In the genomic region with DNA sequence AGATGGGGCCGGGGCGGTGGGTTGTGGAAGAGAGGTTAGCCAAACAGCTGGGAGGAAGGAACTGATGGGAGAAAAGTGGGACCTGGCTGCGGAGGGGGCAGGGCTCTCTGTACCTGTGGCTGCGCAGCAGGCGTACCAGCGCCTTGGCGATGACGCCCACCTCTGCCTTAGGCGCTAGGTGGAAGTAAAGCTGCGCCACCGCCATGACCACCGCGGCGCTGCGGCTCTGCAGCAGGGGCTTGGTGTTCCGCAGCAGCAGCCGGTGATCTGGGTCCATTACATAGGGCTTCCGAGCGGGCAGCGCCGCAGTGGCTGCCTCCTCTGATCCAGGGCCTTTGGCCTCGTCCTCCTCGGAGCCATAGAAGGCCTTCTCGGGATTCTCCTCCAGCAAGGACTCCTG, we compare ENCODE assay signal across 10 mouse cellular contexts. TPM values are rescaled to one million over a fixed set of nuclear protein-coding genes. Genes with fewer than 3 reads are reported as not detected.
DNase-seq lines count a peak whose midpoint lies in the region; ATAC-seq and TF ChIP-seq lines count a peak whose summit lies in the region.
"Had no signal": no experiment of that assay in that cellular context is flagged by ENCODE, and none has a peak within 500 bp of the region (broad histone marks: within the 10 kb centered on the region; RNA-seq: fewer than 3 reads in every experiment).

No protein-coding gene starts in this region.

- no peaks in the 10 kb centered on the region for H3K9me3 ChIP-seq in kidney, postnatal 0 days (replicated peaks; ENCODE audit: low read length)
- H3K9me3 ChIP-seq in embryonic facial prominence, embryonic 11.5 days (replicated peaks; ENCODE audit: control insufficient read depth, low read length), result no peaks in the 10 kb centered on the region
- H3K9me3 ChIP-seq in hindbrain, postnatal 0 days (ENCODE audit: low read length), result no peaks in the 10 kb centered on the region
- H3K9me3 ChIP-seq in neural tube, embryonic 15.5 days (replicated peaks), result no peaks in the 10 kb centered on the region
- H3K9me3 ChIP-seq: G1E had no signal

- WGBS in kidney, postnatal 0 days, result 5% methylated on average over 24 of the region's 24 CpGs
- 4% methylated on average over 24 of the region's 24 CpGs for WGBS in embryonic facial prominence, embryonic 11.5 days
- 16% methylated on average over 24 of the region's 24 CpGs for WGBS in hindbrain, postnatal 0 days
- WGBS in neural tube, embryonic 15.5 days, result 10% methylated on average over 24 of the region's 24 CpGs

- H3K36me3 ChIP-seq in kidney, postnatal 0 days (ENCODE audit: insufficient read depth, low read length), result no peaks in the 10 kb centered on the region
- H3K36me3 ChIP-seq in embryonic facial prominence, embryonic 11.5 days (replicated peaks; ENCODE audit: control insufficient read depth, insufficient read depth, low read depth, low read length), result no peaks in the 10 kb centered on the region
- H3K36me3 ChIP-seq in hindbrain, postnatal 0 days (ENCODE audit: insufficient read depth, low read length), result peaks cover 5% of the 10 kb centered on the region; the same call in 1 of the 2 replicates
- H3K36me3 ChIP-seq in neural tube, embryonic 15.5 days, result peaks cover 44% of the 10 kb centered on the region
- H3K36me3 ChIP-seq: G1E had no signal

- H3K4me3 ChIP-seq in kidney, postnatal 0 days (replicated peaks; ENCODE audit: low read depth, low read length), result no peak overlapping the region
- no peak overlapping the region for H3K4me3 ChIP-seq in embryonic facial prominence, embryonic 11.5 days (ENCODE audit: low read depth, low read length)
- H3K4me3 ChIP-seq in hindbrain, postnatal 0 days (ENCODE audit: low read length), result no peak overlapping the region
- H3K4me3 ChIP-seq in neural tube, embryonic 15.5 days (replicated peaks), result no peak overlapping the region

- H3K27me3 ChIP-seq in kidney, postnatal 0 days (ENCODE audit: insufficient read depth, low read length), result peaks cover 4% of the 10 kb centered on the region; the same call in 1 of the 2 replicates
- H3K27me3 ChIP-seq in embryonic facial prominence, embryonic 11.5 days (ENCODE audit: control insufficient read depth, insufficient read depth, low read length), result peaks cover 10% of the 10 kb centered on the region
- no peaks in the 10 kb centered on the region for H3K27me3 ChIP-seq in hindbrain, postnatal 0 days (ENCODE audit: insufficient read depth, low read length)
- H3K27me3 ChIP-seq in neural tube, embryonic 15.5 days (replicated peaks), result peaks cover 3% of the 10 kb centered on the region; the same call in 1 of the 2 replicates

- H3K4me2 ChIP-seq in kidney, postnatal 0 days (ENCODE audit: low read length), result peak overlapping the region; percentile 35; the same call in 1 of the 2 replicates
- H3K4me2 ChIP-seq in embryonic facial prominence, embryonic 11.5 days (ENCODE audit: low read depth, low read length), result no peak overlapping the region
- no peak overlapping the region; the same call in 1 of the 2 replicates for H3K4me2 ChIP-seq in hindbrain, postnatal 0 days (ENCODE audit: low read depth, low read length)
- H3K4me2 ChIP-seq in neural tube, embryonic 15.5 days, result no peak overlapping the region; the same call in 1 of the 2 replicates

- no peak for DNase-seq in kidney, postnatal 0 days (ENCODE audit: low spot score)
- no peak for DNase-seq in kidney, adult 8-10 months
- peak; percentile 53 for DNase-seq in embryonic facial prominence, embryonic 11.5 days (ENCODE audit: low spot score)
- peak; percentile 42 for DNase-seq in hindbrain, postnatal 0 days (ENCODE audit: low spot score)
- DNase-seq in heart, adult 9 months (ENCODE audit: low spot score in 2 of 2), result no peak
- DNase-seq: lung, adult 2 months had no signal

- no peak overlapping the region for H3K27ac ChIP-seq in kidney, postnatal 0 days
- no peak overlapping the region for H3K27ac ChIP-seq in embryonic facial prominence, embryonic 11.5 days (replicated peaks; ENCODE audit: low read depth, low read length)
- H3K27ac ChIP-seq in hindbrain, postnatal 0 days, result no peak overlapping the region; the same call in 1 of the 2 replicates
- H3K27ac ChIP-seq in neural tube, embryonic 15.5 days (replicated peaks), result no peak overlapping the region

- no peak for ATAC-seq in kidney, postnatal 0 days (replicated peaks; ENCODE audit: low FRiP score, low read depth)
- ATAC-seq in embryonic facial prominence, embryonic 11.5 days (replicated peaks; ENCODE audit: insufficient number of reproducible peaks, low FRiP score, low TSS enrichment, low read depth), result no peak
- peak; percentile 33 for ATAC-seq in hindbrain, postnatal 0 days
- peak; percentile 35; the same call in 1 of the 2 replicates for ATAC-seq in neural tube, embryonic 15.5 days (ENCODE audit: low FRiP score)
- ATAC-seq in megakaryocyte progenitor cell, adult 5-6 weeks (replicated peaks; ENCODE audit: poor library complexity), result no peak
- no peak for ATAC-seq in CD4-positive, CD25-positive, alpha-beta regulatory T cell, adult 4 months

- H3K9ac ChIP-seq in kidney, postnatal 0 days (ENCODE audit: low read depth, low read length), result no peak overlapping the region
- no peak overlapping the region for H3K9ac ChIP-seq in embryonic facial prominence, embryonic 11.5 days (replicated peaks; ENCODE audit: low read length)
- H3K9ac ChIP-seq in hindbrain, postnatal 0 days (replicated peaks; ENCODE audit: low read length), result no peak overlapping the region
- no peak overlapping the region for H3K9ac ChIP-seq in neural tube, embryonic 15.5 days (replicated peaks)

- 0 out of 2 replicates have a peak, but pooled peaks cover 6% of the 10 kb centered on the region for H3K4me1 ChIP-seq in kidney, postnatal 0 days (replicated peaks; ENCODE audit: insufficient read depth, low read length)
- H3K4me1 ChIP-seq in embryonic facial prominence, embryonic 11.5 days (ENCODE audit: control insufficient read depth, insufficient read depth, low read length), result no peaks in the 10 kb centered on the region
- H3K4me1 ChIP-seq in hindbrain, postnatal 0 days (ENCODE audit: insufficient read depth, low read length), result no peaks in the 10 kb centered on the region
- H3K4me1 ChIP-seq in neural tube, embryonic 15.5 days, result no peaks in the 10 kb centered on the region

- peak; percentile 36; the same call in 1 of the 2 replicates for TF ChIP-seq CTCF in kidney, postnatal 0 days (IDR thresholded peaks at IDR 0.05; ENCODE audit: low read depth)
- TF ChIP-seq CTCF in hindbrain, postnatal 0 days (IDR thresholded peaks at IDR 0.05; ENCODE audit: low read depth), result peak; percentile 47; the same call in 1 of the 2 replicates

RNA-seq across cellular contexts. Expression of gene Ap3b2, which starts 16.9 kb away (rescaled TPM):
- 0.26 and 0.31 TPM in 2 replicates for polyA plus RNA-seq in kidney, postnatal 0 days (2015; fragmentation: Nextera tagmentation; extraction: Ambion mirVana)
- 8.1 and 12.6 TPM in 2 replicates for polyA plus RNA-seq in embryonic facial prominence, embryonic 11.5 days (2014; fragmentation: Nextera tagmentation; extraction: Ambion mirVana)
- total RNA-seq in hindbrain, postnatal 0 days (2014; rRNA removed), result 208 and 231 TPM in 2 replicates
- 102 and 103 TPM in 2 replicates for polyA plus RNA-seq in hindbrain, postnatal 0 days (2015; fragmentation: Nextera tagmentation; extraction: Ambion mirVana)
- polyA plus RNA-seq in neural tube, embryonic 15.5 days (2015; fragmentation: Nextera tagmentation; extraction: Ambion mirVana), result 118 and 147 TPM in 2 replicates
- not detected in 2 replicates for total RNA-seq in megakaryocyte progenitor cell, adult 5-6 weeks (2015)
- not detected in 2 replicates for total RNA-seq in megakaryocyte progenitor cell, adult 5-6 weeks (2017)
- not detected for polyA plus RNA-seq in CD4-positive, CD25-positive, alpha-beta regulatory T cell, adult 4 months (2017; shearing (Covaris generic))
- polyA plus RNA-seq: G1E had no signal

RNA-seq across cellular contexts. Expression of gene BC048679, which starts 21.2 kb away (rescaled TPM):
- not detected in 2 replicates for polyA plus RNA-seq in kidney, postnatal 0 days (2015; fragmentation: Nextera tagmentation; extraction: Ambion mirVana)
- 0.36 TPM in 1 of 2 replicates, not detected in the other for polyA plus RNA-seq in embryonic facial prominence, embryonic 11.5 days (2014; fragmentation: Nextera tagmentation; extraction: Ambion mirVana)
- total RNA-seq in hindbrain, postnatal 0 days (2014; rRNA removed), result not detected in 2 replicates
- not detected in 2 replicates for polyA plus RNA-seq in hindbrain, postnatal 0 days (2015; fragmentation: Nextera tagmentation; extraction: Ambion mirVana)
- polyA plus RNA-seq in neural tube, embryonic 15.5 days (2015; fragmentation: Nextera tagmentation; extraction: Ambion mirVana), result not detected in 2 replicates
- not detected in 2 replicates for total RNA-seq in megakaryocyte progenitor cell, adult 5-6 weeks (2015)
- total RNA-seq in megakaryocyte progenitor cell, adult 5-6 weeks (2017), result not detected in 2 replicates
- polyA plus RNA-seq in CD4-positive, CD25-positive, alpha-beta regulatory T cell, adult 4 months (2017; shearing (Covaris generic)), result not detected
- total RNA-seq: G1E had no signal
- polyA plus RNA-seq: G1E; lung, adult 2 months had no signal

RNA-seq across cellular contexts. Expression of gene Cpeb1, which starts 21.6 kb away (rescaled TPM):
- polyA plus RNA-seq in kidney, postnatal 0 days (2015; fragmentation: Nextera tagmentation; extraction: Ambion mirVana), result 0.39 and 0.80 TPM in 2 replicates
- polyA plus RNA-seq in embryonic facial prominence, embryonic 11.5 days (2014; fragmentation: Nextera tagmentation; extraction: Ambion mirVana), result 1.0 and 2.6 TPM in 2 replicates
- 8.7 and 16.3 TPM in 2 replicates for total RNA-seq in hindbrain, postnatal 0 days (2014; rRNA removed)
- polyA plus RNA-seq in hindbrain, postnatal 0 days (2015; fragmentation: Nextera tagmentation; extraction: Ambion mirVana), result 7.7 and 10.3 TPM in 2 replicates
- polyA plus RNA-seq in neural tube, embryonic 15.5 days (2015; fragmentation: Nextera tagmentation; extraction: Ambion mirVana), result 7.3 and 9.6 TPM in 2 replicates
- total RNA-seq in megakaryocyte progenitor cell, adult 5-6 weeks (2015), result not detected in 2 replicates
- not detected in 2 replicates for total RNA-seq in megakaryocyte progenitor cell, adult 5-6 weeks (2017)
- under 1 TPM in 1 of 2 experiments, not detected in 1; 0.15 TPM for polyA plus RNA-seq in CD4-positive, CD25-positive, alpha-beta regulatory T cell, adult 4 months (2017; shearing (Covaris generic))
- polyA plus RNA-seq: G1E had no signal

Comparison
In these comparisons a context has a peak if more than half of its experiments do, and no peak if none do; other contexts are left out.
1. ATAC-seq: peak in hindbrain, postnatal 0 days (single experiment) and neural tube, embryonic 15.5 days (single experiment); none in kidney, postnatal 0 days (single experiment), embryonic facial prominence, embryonic 11.5 days (single experiment), megakaryocyte progenitor cell, adult 5-6 weeks (single experiment) and CD4-positive, CD25-positive, alpha-beta regulatory T cell, adult 4 months (single experiment).
2. DNase-seq: peak in embryonic facial prominence, embryonic 11.5 days (single experiment) and hindbrain, postnatal 0 days (single experiment); none in kidney, postnatal 0 days (single experiment), kidney, adult 8-10 months (0 of 2) and heart, adult 9 months (0 of 2).